Mouse (Mus musculus) forebrain, embryonic 12.5 days (tissue): ENCODE measurements around the gene Fam131a. TPM values are rescaled to one million over a fixed set of nuclear protein-coding genes. Genes with fewer than 3 reads are reported as not detected.
A peak's percentile ranks its signal among the peaks of the same experiment; 100 is the strongest.
"Not testable (repeated sequence)": the region's sequence is repeated elsewhere in the genome, so short reads cannot be mapped to it uniquely, and the experiment has no call there.

ENCODE experiments used
- ATAC-seq: fragments of 200-750 bp; cut with Nextera tagmentation; 2 replicates; pipeline ENCODE4 v1.8.0; 2017; ENCODE audit warnings: moderate TSS enrichment; ENCODE audit not compliant: low FRiP score
- H3K27ac ChIP-seq: fragments of 300-500 bp; sonication (generic); 2 replicates; pipeline ENCODE4 v1.5.1; 2016; ENCODE audit warnings: mild to moderate bottlenecking
- H3K27me3 ChIP-seq: fragments of 300-500 bp; sonication (generic); 2 replicates; pipeline ENCODE4 v1.6.1; 2016; ENCODE audit warnings: mild to moderate bottlenecking
- H3K36me3 ChIP-seq: fragments of 300-500 bp; sonication (generic); replicated peaks from 2 replicates; pipeline ENCODE4 v1.6.1; 2016; ENCODE audit warnings: mild to moderate bottlenecking
- H3K4me1 ChIP-seq: fragments of 300-500 bp; sonication (generic); 2 replicates; pipeline ENCODE4 v1.6.1; 2016
- H3K4me2 ChIP-seq: fragments of 300-500 bp; sonication (generic); 2 replicates; pipeline ENCODE4 v1.6.1; 2016; ENCODE audit warnings: mild to moderate bottlenecking, moderate library complexity
- H3K4me3 ChIP-seq: fragments of 300-500 bp; sonication (generic); replicated peaks from 2 replicates; pipeline ENCODE4 v1.5.1; 2016; ENCODE audit warnings: mild to moderate bottlenecking
- H3K9ac ChIP-seq: fragments of 300-500 bp; sonication (generic); 2 replicates; pipeline ENCODE4 v1.6.1; 2016; ENCODE audit warnings: mild to moderate bottlenecking
- H3K9me3 ChIP-seq: fragments of 300-500 bp; sonication (generic); 2 replicates; pipeline ENCODE4 v1.6.1; 2016
- WGBS: fragments of 180-500 bp; shearing (Covaris S2); methylation state at CpG from one replicate; pipeline ENCODE4 v1.1.7; 2016; 5-methylcytosine and 5-hydroxymethylcytosine counted together
- polyA plus RNA-seq: library from polyadenylated mRNA; unstranded; fragments of >200 nt; fragmentation: Nextera tagmentation; extraction: Ambion mirVana; gene quantifications from 2 replicates; pipeline ENCODE4 v1.2.1, GENCODE M21; 2016

Fam131a gene
- polyA plus RNA-seq: 21.9 and 25.6 TPM in 2 replicates

DNA sequence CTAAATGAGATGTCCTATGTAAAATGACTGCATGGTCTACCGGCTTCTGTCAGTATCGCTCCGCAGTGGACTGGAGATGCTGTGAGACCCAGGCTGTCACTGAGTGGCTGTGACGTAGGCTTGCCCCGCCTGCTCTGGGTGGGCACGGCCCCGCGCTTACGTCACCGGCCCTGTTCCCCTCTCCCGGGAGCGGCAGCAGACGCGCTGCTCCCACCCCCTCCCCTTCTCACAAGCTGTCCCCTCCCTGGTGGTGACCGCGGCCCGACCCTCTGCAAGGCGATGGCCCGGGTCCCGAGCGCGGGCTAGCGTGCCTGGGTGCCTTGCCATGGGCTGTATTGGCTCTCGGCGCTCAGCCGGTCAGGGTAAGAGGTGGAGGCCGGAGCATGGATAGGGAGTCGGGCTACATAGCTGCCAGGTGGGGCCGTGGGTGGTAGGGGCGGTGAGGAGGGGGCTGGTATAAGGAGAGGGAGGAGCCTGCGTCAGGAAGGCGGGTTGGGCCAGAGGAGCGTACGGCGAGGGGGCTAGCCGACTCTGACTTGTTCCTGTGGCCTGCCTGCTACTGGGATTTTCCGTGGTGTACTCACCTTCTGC lies at the start of gene Fam131a:
Gene Fam131a, plus strand, starts transcription at position 131 of the 591 bp plus-strand sequence.
- H3K4me2 ChIP-seq: peak within 1 kb of the TSS; percentile 70
- H3K36me3 ChIP-seq: peaks cover 38% of the 10 kb centered on the region
- H3K9ac ChIP-seq: peak within 1 kb of the TSS; percentile 73
- peak within 1 kb of the TSS; percentile 87 for H3K27ac ChIP-seq
- H3K4me3 ChIP-seq: peak within 1 kb of the TSS; percentile 62
- ATAC-seq: peak; percentile 92
- peaks cover 52% of the 10 kb centered on the region for H3K4me1 ChIP-seq
- 1% methylated on average over 37 of the region's 37 CpGs for WGBS
- H3K9me3 ChIP-seq: no peaks in the 10 kb centered on the region
- no peaks in the 10 kb centered on the region for H3K27me3 ChIP-seq

DNA sequence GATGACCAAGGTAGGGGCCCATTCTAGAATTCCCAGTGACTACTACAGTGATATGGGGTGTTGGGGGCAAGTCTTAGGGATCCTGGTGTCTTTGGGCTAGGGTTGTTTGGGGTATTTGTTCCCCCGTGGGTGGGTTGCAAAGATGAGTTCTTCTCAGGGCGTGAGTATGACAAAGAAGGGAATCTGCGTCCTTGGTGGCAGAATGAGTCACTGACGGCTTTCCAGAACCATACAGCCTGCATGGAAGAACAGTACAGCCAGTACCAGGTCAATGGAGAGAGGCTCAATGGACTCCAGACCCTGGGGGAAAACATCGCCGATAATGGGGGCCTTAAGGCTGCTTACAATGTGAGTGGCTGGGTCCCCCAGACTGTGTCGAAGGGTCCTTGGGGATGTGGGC lies 49.1 kb upstream of the Fam131a start:
- H3K4me2 ChIP-seq: no peak overlapping the region
- ATAC-seq: no peak
- H3K4me3 ChIP-seq: no peak overlapping the region
- no peak overlapping the region for H3K27ac ChIP-seq
- H3K27me3 ChIP-seq: no peaks in the 10 kb centered on the region
- H3K36me3 ChIP-seq: no peaks in the 10 kb centered on the region
- no peak overlapping the region for H3K9ac ChIP-seq
- WGBS: 89% methylated on average over 7 of the region's 7 CpGs
- no peaks in the 10 kb centered on the region for H3K9me3 ChIP-seq
- no peaks in the 10 kb centered on the region for H3K4me1 ChIP-seq

- 2% methylated on average over 41 of the region's 46 CpGs for WGBS
- Histone ChIP-seq H3K9ac (peak within 1 kb of the TSS; percentile 87), H3K4me2 (peak within 1 kb of the TSS; percentile 94), H3K27ac (peak within 1 kb of the TSS; percentile 83), H3K27me3 (no peaks in the 10 kb centered on the region), H3K9me3 (no peaks in the 10 kb centered on the region), H3K36me3 (peaks cover 20% of the 10 kb centered on the region), H3K4me1 (peaks cover 16% of the 10 kb centered on the region), H3K4me3 (peak within 1 kb of the TSS; percentile 93)
- peak; percentile 96 for ATAC-seq
Measured at GRCm38 (mm10) chr16:20651076-20651946, 41.7 kb upstream of the Fam131a start, which contains the start of gene Psmd2. TSS of gene Psmd2 (plus strand) at chr16:20651652.

DNA sequence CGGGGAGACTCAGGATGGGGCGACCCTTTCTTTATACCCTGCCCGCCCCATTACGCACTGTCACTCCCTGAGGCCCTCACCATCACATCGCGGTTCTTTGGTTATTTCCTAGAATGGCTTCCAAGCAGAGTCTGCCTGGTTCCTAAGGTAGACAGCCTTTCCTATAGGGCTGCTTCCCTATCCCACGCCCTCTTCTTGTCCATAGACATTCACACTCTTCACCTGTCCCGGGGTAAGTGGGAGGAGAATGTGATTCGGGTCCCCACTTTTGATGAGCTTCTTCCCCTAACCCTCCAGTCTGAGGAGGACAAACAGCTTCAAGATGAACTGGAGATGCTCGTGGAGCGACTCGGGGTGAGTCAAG lies 41.1 kb upstream of the Fam131a start:
- H3K9ac ChIP-seq: peak overlapping the region; percentile 87
- no peaks in the 10 kb centered on the region for H3K9me3 ChIP-seq
- WGBS: 7% methylated on average over 9 of the region's 12 CpGs
- ATAC-seq: no peak
- H3K27ac ChIP-seq: no peak overlapping the region; the same call in 1 of the 2 replicates
- peak overlapping the region; percentile 94 for H3K4me2 ChIP-seq
- H3K27me3 ChIP-seq: no peaks in the 10 kb centered on the region
- H3K4me1 ChIP-seq: peaks cover 16% of the 10 kb centered on the region
- H3K36me3 ChIP-seq: peaks cover 26% of the 10 kb centered on the region
- peak overlapping the region; percentile 93 for H3K4me3 ChIP-seq

DNA sequence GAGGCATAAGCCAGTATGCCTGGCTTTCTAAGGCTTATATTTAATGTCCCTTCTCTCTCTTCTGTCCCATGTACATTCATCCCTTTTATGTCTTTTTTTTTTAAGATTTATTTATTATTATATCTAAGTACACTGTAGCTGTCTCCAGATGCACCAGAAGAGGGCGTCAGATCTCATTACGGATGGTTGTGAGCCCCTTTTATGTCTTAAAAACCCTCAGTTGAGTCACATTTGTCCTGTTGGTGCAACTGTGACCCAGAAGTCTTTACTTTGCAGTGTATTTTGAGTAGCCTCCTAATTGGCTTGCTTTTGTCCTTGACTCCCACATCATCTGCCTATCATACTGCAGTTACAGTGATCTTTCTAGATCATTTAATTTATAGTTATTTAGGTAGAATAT lies 39.7 kb upstream of the Fam131a start:
- H3K4me1 ChIP-seq: peaks cover 16% of the 10 kb centered on the region
- no peak overlapping the region for H3K27ac ChIP-seq
- no peaks in the 10 kb centered on the region for H3K9me3 ChIP-seq
- H3K27me3 ChIP-seq: no peaks in the 10 kb centered on the region
- no peak overlapping the region for H3K4me3 ChIP-seq
- no peak overlapping the region for H3K9ac ChIP-seq
- 48% methylated on average over 2 of the region's 2 CpGs for WGBS
- H3K36me3 ChIP-seq: peaks cover 40% of the 10 kb centered on the region
- no peak for ATAC-seq
- no peak overlapping the region for H3K4me2 ChIP-seq

DNA sequence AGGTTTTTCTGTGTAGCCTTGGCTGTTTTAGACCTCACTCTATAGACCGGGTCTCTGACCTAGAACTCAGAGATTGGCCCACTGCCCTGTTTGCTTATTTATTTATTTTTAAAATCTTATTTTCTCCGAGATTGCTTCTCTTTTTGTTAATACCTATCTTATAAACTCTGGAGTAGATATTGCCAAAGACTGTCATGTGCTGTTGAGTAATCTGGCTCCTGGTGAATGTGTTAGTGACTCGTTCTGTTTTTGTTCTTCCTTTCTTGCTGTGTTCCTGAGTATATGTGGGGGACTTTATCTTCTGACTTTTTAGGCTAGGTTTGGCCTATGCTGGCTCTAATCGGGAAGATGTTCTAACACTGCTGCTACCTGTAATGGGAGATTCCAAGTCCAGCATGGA lies 35.4 kb upstream of the Fam131a start:
- Histone ChIP-seq H3K4me2 (no peak overlapping the region), H3K9ac (no peak overlapping the region), H3K27ac (no peak overlapping the region), H3K36me3 (peaks cover 81% of the 10 kb centered on the region), H3K4me3 (no peak overlapping the region), H3K4me1 (peaks cover 6% of the 10 kb centered on the region), H3K9me3 (no peaks in the 10 kb centered on the region), H3K27me3 (no peaks in the 10 kb centered on the region)
- no peak for ATAC-seq
- 95% methylated on average over 4 of the region's 4 CpGs for WGBS

- H3K4me1 ChIP-seq, H3K9me3 ChIP-seq, H3K4me3 ChIP-seq, ATAC-seq, H3K27me3 ChIP-seq, H3K9ac ChIP-seq, H3K4me2 ChIP-seq, H3K27ac ChIP-seq: not testable (repeated sequence)
- WGBS: 89% methylated on average over 5 of the region's 6 CpGs
- peaks cover 10% of the 10 kb centered on the region for H3K36me3 ChIP-seq
Measured at GRCm38 (mm10) chr16:20668013-20668412, 25.0 kb upstream of the Fam131a start, which contains the start of gene Eif4g1. TSS of gene Eif4g1 (plus strand) at chr16:20668313.

DNA sequence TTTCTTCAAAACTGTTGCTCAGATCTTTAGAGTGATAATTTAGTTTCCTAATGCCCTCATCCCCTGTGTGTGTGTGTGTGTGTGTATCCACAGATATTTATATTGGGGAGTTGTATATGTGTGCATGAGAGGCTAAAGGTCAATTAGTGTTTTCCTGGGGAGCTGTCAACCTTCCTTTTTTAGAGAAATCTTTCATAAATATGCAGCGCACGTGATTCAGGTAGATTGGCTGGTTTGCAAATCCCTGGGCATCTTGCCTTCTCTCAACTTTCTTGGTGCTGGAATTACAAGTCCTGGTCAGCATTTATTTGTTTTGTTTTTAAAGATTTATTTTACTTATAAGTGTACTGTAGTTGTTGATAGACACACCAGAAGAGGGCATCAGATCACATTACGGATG lies 22.8 kb upstream of the Fam131a start:
- Histone ChIP-seq H3K9me3 (no peaks in the 10 kb centered on the region), H3K4me3 (no peak overlapping the region), H3K9ac (no peak overlapping the region), H3K4me2 (no peak overlapping the region), H3K36me3 (peaks cover 8% of the 10 kb centered on the region), H3K27ac (no peak overlapping the region), H3K4me1 (peaks cover 21% of the 10 kb centered on the region), H3K27me3 (no peaks in the 10 kb centered on the region)
- WGBS: 88% methylated on average over 3 of the region's 3 CpGs
- ATAC-seq: no peak

GRCm38 (mm10) chr16:20671886-20672285 lies 21.2 kb upstream of the Fam131a start:
- no peaks in the 10 kb centered on the region for H3K27me3 ChIP-seq
- peak overlapping the region; percentile 99 for H3K4me2 ChIP-seq
- no peak overlapping the region for H3K27ac ChIP-seq
- peaks cover 22% of the 10 kb centered on the region for H3K4me1 ChIP-seq
- H3K9ac ChIP-seq: no peak overlapping the region; the same call in 1 of the 2 replicates
- no peak for ATAC-seq
- peak overlapping the region; percentile 88 for H3K4me3 ChIP-seq
- H3K9me3 ChIP-seq: no peaks in the 10 kb centered on the region
- 22% methylated on average over 6 of the region's 6 CpGs for WGBS
- peaks cover 19% of the 10 kb centered on the region for H3K36me3 ChIP-seq

DNA sequence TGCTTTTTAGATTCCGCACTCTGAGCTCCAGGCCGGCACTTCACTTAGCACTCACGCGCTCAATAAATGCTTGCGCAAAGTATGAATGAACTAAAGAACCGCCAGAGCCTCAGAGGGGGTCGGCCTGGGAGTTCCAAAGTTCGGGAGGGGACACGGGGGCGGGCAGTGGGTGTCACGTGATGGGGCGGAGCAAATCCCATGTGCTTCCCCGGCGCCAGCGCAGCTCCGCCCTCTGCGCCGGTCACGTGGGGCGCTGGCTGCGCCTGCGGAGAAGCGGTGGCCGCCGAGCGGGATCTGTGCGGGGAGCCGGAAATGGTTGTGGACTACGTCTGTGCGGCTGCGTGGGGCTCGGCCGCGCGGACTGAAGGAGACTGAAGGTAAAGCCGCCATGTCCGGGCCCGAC lies 20.5 kb upstream of the Fam131a start:
- ATAC-seq: peak; percentile 98
- peaks cover 22% of the 10 kb centered on the region for H3K4me1 ChIP-seq
- peaks cover 25% of the 10 kb centered on the region for H3K36me3 ChIP-seq
- H3K9ac ChIP-seq: peak overlapping the region; percentile 97
- peak overlapping the region; percentile 99 for H3K4me2 ChIP-seq
- WGBS: 1% methylated on average over 38 of the region's 38 CpGs
- H3K9me3 ChIP-seq: no peaks in the 10 kb centered on the region
- peak overlapping the region; percentile 95 for H3K27ac ChIP-seq
- H3K27me3 ChIP-seq: no peaks in the 10 kb centered on the region
- peak overlapping the region; percentile 88 for H3K4me3 ChIP-seq

GRCm38 (mm10) chr16:20672965-20673705 lies 19.9 kb upstream of the Fam131a start:
- ATAC-seq: peak; percentile 80
- H3K9ac ChIP-seq: peak overlapping the region; percentile 97
- H3K27me3 ChIP-seq: no peaks in the 10 kb centered on the region
- under 1% methylated on average over 65 of the region's 78 CpGs for WGBS
- peak overlapping the region; percentile 99 for H3K4me2 ChIP-seq
- peaks cover 22% of the 10 kb centered on the region for H3K4me1 ChIP-seq
- H3K36me3 ChIP-seq: peaks cover 31% of the 10 kb centered on the region
- H3K27ac ChIP-seq: peak overlapping the region; percentile 95
- no peaks in the 10 kb centered on the region for H3K9me3 ChIP-seq
- H3K4me3 ChIP-seq: peak overlapping the region; percentile 88

GRCm38 (mm10) chr16:20673706-20674303 lies 19.2 kb upstream of the Fam131a start:
- H3K4me1 ChIP-seq: peaks cover 22% of the 10 kb centered on the region
- 11% methylated on average over 14 of the region's 14 CpGs for WGBS
- ATAC-seq: no peak
- H3K27ac ChIP-seq: peak overlapping the region; percentile 95; the same call in 1 of the 2 replicates
- peak overlapping the region; percentile 97 for H3K9ac ChIP-seq
- peak overlapping the region; percentile 99 for H3K4me2 ChIP-seq
- H3K27me3 ChIP-seq: no peaks in the 10 kb centered on the region
- H3K9me3 ChIP-seq: no peaks in the 10 kb centered on the region
- H3K36me3 ChIP-seq: peaks cover 38% of the 10 kb centered on the region
- peak overlapping the region; percentile 88 for H3K4me3 ChIP-seq
